Mouse (Mus musculus) macrophage (primary cell): ENCODE data around the gene Cd24a. TPM values are rescaled to one million over a fixed set of nuclear protein-coding genes. Genes with fewer than 3 reads are reported as not detected.

Experiments
- H3K27ac ChIP-seq: fragments of 350-480 bp; formaldehyde crosslinking; 2 replicates; pipeline ENCODE4 v1.9.0; 2021
- H3K36me3 ChIP-seq: fragments of 350-480 bp; formaldehyde crosslinking; 2 replicates; pipeline ENCODE4 v1.9.0; 2021; ENCODE audit errors: inconsistent target
- H3K4me3 ChIP-seq: fragments of 350-480 bp; formaldehyde crosslinking; 2 replicates; pipeline ENCODE4 v1.9.0; 2021; ENCODE audit errors: inconsistent target
- H3K79me2 ChIP-seq: fragments of 350-480 bp; formaldehyde crosslinking; 2 replicates; pipeline ENCODE4 v1.9.0; 2021; ENCODE audit errors: inconsistent target
- WGBS: methylation state at CpG from one replicate; pipeline ENCODE4 v1.1.7; 2026; ENCODE audit warnings: inconsistent platforms; ENCODE audit not compliant: missing documents; 5-methylcytosine and 5-hydroxymethylcytosine counted together
- polyA plus RNA-seq: library from polyadenylated mRNA; stranded (reverse); fragments of 250-400 nt; gene quantifications from 3 replicates; pipeline ENCODE4 v1.2.4, GENCODE M21; 2018; ENCODE audit warnings: inconsistent platforms

The Cd24a gene
- polyA plus RNA-seq, 1 experiment from 2014 or later, result 18.3 TPM

DNA sequence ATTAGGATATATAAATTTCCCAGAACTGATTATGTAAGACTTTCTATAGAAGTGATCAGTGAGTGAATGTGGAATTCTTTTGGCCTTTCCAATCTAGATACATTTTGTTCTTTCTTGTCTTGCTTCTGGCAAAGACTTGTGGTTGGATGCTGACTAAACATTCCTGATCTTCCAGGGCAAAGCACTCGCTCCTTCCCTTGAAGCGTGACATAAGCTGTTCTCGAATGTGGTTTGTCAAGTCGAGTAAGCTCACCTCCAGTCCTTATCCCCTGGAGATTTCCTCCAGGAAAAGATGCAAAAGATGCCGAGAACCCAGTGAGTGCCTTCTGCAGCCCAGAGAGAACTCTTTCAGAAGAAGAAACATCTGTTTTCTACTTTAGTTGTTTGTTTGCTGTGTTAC, 51.1 kb downstream of the Cd24a start:
- WGBS, result 92% methylated on average over 5 of the region's 5 CpGs
- Histone ChIP-seq H3K36me3 (no peaks in the 10 kb centered on the region), H3K27ac (no peak overlapping the region), H3K4me3 (no peak overlapping the region), H3K79me2 (no peaks in the 10 kb centered on the region)

DNA sequence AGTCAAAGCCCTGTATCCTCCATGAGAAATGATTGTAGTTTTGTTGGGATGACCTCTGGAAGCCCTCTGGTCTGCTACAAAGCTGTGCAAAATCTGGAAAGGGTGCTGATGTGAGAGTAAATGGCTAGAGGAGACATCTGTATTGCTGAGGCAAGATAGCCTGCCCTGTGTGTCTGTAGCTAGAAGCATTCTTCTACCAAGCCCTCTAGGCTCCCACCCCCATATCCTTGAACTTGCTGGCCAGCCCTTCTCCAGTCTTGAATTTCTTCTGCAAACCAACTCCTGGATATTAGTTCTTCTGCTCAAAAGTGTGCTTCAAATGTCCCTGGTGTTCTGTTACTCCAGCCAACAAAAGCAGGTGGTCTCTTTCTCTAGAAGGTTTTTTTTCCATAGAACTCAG, 51.8 kb downstream of the Cd24a start:
- Histone ChIP-seq H3K36me3 (no peaks in the 10 kb centered on the region), H3K4me3 (no peak overlapping the region), H3K27ac (no peak overlapping the region), H3K79me2 (no peaks in the 10 kb centered on the region)

DNA sequence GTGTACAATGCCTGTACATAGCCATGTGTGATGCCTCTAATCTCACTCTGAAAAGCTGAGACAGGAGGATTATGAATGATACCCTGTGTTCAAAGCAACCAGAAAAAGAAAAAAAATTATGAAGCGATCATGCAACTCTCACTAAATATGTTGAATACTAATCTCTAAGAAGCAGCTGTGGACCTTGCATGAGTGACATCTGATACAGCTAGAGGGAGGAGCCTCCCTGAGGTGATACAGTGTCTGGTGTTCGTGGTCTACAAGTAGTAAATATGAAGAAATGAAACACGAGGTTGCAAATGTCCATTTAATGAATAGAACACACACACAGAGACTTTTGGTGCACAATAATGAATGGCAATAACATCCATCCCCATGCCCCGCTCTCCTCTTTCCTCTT, 52.5 kb downstream of the Cd24a start:
- H3K4me3 ChIP-seq, result no peak overlapping the region

DNA sequence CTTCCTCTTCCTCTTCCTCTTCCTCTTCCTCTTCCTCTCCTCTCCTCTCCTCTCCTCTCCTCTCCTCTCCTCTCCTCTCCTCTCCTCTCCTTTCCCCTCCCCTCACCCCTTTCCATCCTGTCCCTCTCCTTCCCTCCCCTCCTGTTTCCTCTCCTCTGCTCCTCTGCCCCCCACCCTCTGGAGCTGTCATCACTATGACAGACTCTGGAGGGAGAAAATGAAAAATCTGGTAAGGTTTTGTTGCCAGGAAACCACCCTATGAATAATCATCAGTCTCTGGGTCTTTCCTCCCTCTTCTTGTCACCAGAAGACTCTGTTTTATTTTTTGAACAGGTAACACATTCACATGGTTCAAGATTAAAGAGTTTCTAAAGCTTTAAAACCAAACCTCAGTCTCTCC, 53.0 kb downstream of the Cd24a start:
- H3K79me2 ChIP-seq, result no peaks in the 10 kb centered on the region
- no peak overlapping the region for H3K4me3 ChIP-seq
- H3K36me3 ChIP-seq, result no peaks in the 10 kb centered on the region
- H3K27ac ChIP-seq, result no peak overlapping the region

More for the DNA sequence above, 52.5 kb downstream of the Cd24a start:
- Histone ChIP-seq H3K27ac (no peak overlapping the region), H3K79me2 (no peaks in the 10 kb centered on the region), H3K36me3 (no peaks in the 10 kb centered on the region)
- 84% methylated on average over 3 of the region's 4 CpGs for WGBS

DNA sequence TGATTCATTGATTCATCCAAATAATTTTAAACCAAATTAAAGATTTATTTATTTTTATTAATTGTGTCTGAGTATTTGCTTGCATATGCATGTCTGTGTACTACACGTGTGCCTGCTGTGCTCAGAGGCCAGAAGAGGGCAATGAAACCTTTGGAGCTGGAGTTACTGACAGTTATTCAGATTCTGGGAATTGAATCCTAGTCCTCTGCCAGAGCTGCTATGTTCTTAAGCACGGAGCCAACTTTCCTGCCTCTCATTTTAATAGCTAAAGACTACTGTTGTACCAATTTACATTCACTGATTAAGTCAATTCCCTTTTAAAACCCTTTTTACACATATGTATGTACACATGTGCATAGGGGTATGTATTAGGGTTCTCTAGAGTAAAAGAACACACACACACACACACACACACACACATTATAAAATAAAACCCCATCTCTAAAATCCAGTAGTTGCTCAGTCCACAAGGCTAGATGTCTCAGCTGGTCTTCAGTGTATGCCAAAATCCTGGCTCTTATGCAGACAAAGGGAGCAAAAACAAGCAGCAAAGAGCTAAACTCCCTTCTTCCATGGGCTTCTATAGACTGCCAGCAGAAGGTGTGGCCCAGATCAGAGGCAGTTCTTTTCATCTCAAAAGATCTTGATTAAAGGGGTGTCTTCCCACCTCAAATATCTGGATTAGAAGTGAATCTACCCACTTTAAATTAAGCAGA, 53.7 kb downstream of the Cd24a start:
- 88% methylated on average over 2 of the region's 2 CpGs for WGBS
- Histone ChIP-seq H3K27ac (no peak overlapping the region), H3K4me3 (no peak overlapping the region), H3K36me3 (no peaks in the 10 kb centered on the region), H3K79me2 (no peaks in the 10 kb centered on the region)

DNA sequence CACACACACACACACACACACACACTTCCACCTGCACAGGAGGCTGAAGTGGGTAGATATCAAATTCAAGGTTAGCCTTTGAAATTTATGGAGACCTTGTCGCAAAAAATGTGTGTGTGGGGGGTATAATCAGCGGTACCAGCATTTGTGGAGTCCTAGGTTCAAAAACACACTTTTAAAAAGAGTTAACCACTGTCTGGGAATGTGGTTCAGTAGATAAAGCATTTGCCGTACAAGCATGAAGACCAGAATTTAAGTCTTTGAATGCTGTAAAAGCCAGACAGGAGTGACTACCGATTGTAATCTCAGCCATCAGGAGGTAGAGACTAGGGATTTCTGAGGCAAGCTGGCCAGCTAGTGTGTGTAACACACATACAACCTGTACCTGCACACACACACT, 55.0 kb downstream of the Cd24a start:
- Histone ChIP-seq H3K79me2 (no peaks in the 10 kb centered on the region), H3K36me3 (no peaks in the 10 kb centered on the region), H3K27ac (no peak overlapping the region), H3K4me3 (no peak overlapping the region)
- WGBS, result 96% methylated on average over 4 of the region's 4 CpGs

Other genes starting within 250 kb of the Cd24a start
- gene Bend3, start 99.5 kb upstream of the Cd24a start, polyA plus RNA-seq, result 1.4 to 3.8 TPM (median 2.3 TPM) in 3 replicates
- gene Gm9803, start 54.2 kb upstream of the Cd24a start, polyA plus RNA-seq, result 0.69 to 2.7 TPM (median 1.2 TPM) in 3 replicates
- gene 1700021F05Rik, start 37.3 kb upstream of the Cd24a start, polyA plus RNA-seq, result 17.5 to 43.3 TPM (median 21.2 TPM) in 3 replicates